Mouse (Mus musculus) gastrocnemius, postnatal 14 days (tissue): ENCODE measurements around the gene Pcgf5. TPM values are rescaled to one million over a fixed set of nuclear protein-coding genes. Genes with fewer than 3 reads are reported as not detected.
"Not testable (repeated sequence)": the region's sequence is repeated elsewhere in the genome, so short reads cannot be mapped to it uniquely, and the experiment has no call there.

Experiments used
- DNase-seq: peaks from one replicate; pipeline ENCODE4 v3.0.0; 2021; ENCODE audit warnings: mixed read lengths
- intact Hi-C: fragments of 180-260 bp; cut with DNase I; formaldehyde crosslinking; loops from one replicate; pipeline ENCODE4 v1.15.1; 2025; ENCODE audit warnings: low total_unique reads
- total RNA-seq, 2 experiments: library from RNA; stranded (reverse); gene quantifications; 2 replicates each; pipeline ENCODE4 v1.2.3; 2021

Pcgf5 gene
- total RNA-seq, 2 experiments from 2014 or later = 14.9 to 16.5 TPM

DNA sequence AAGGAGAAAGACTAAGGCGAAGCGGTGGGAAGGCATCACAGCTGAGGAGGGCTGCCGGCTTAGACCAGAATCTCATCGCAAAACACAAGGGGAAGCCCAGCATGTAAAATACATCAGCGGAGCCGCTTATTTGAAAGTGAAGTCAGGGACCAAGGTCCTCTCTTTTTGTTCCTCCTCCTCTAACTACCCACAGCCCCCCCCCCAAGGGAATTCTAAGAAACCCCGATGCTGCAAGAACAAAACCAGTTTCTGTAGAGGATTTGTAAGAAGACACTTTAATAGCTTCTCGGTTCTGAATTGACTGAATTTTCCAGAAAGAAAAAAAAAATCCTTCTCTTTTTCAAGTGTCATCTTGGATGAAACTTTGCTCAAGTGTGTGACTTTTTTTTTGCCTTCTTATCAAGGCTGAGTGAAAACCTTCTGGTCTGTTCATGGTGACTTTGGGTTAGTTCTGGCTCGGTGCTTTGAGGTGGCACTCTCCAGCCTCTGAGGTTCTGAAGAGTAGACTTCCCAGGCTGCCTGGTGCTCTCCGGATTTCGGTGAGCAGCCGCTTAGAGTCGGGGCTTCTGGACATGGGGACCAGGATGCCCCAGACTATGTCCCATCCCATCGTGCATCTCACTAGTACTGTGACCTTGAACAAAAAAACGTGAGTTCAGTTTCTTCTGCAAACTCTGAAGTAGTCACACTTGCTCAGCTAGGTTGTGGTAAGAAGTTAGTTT, 30.6 kb downstream of the Pcgf5 start:
- no peak for DNase-seq
- intact Hi-C loops = no loop called here

DNA sequence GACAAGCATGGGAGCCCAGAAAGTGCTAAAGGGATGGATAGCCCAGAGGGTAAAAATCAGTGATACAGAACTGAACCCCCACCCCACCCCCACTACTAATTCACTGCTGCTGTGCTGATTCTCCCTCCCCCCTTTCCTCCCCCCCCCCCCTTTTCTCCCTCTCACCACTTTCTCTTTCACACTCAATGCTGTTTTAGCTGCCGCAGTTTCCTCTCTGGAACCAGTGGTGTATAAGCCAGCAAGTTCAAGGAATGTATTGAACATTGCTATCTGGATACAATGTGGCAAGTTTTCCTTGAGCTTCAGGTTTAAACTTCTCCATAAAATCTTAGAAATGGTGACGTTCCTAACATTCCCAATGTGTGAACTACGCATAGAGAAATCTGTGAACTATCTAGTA, 34.8 kb downstream of the Pcgf5 start:
- no peak for DNase-seq
- intact Hi-C loops = no loop called here

DNA sequence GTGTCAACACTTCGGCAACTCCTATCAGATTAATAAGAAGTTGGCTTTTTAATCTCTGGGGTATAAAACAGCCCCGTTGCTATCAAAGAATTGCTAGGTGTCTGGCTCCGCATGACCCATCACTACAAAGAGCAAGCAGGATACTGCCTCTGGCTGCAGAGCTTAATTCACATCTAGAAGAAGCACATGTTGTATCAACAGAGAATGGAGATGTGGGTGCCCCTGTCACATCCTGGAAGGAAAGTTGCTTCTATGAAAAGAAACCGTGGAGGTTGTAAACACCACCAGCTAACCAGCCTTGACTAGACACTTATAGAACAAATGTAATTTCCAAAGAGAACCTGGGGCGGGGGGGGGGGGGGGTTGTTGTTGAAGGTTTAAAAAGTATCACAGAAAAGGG, 35.9 kb downstream of the Pcgf5 start:
- intact Hi-C loops = no loop called here
- no peak for DNase-seq

DNA sequence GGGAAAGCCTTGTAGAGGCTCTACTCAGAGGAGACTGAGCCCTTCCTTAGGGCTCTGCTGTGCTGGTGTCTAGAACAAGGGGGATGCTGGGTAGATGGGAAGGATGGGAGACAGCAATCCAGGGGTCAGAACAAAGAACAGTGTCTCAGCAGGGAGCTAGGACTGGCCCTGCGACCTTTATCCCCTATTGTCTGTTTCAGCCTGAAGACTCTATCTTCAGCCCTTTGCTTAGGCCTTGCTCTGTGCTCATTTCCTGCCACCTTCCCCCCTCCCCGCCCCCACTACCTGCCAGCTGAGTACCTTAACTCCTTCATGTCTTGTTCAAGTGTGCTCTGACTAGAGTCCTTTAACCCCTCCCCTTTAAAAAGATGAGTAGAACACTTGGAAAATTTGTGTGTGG, 36.3 kb downstream of the Pcgf5 start:
- no peak for DNase-seq
- intact Hi-C loops = no loop called here

DNA sequence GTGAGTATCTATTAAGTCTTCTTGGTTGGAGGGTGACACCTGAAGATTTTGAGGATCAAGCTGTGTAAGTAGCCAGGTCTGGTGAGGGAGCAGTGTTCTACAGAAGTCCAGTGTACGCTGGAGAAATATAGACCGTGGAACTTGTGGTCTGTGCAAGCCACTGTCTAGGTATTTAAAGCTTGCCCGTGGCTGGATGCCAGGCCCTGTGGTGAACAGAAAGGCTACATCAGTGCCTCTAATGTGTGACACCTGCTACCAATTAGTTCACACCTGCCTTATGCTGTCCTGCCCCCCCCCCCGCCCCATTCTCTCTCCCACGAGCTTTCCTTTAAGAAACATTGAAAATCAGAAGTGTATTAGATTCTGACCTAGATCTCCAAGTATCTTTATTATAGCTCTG, 40.4 kb downstream of the Pcgf5 start:
- no peak for DNase-seq
- intact Hi-C loops = no loop called here

DNA sequence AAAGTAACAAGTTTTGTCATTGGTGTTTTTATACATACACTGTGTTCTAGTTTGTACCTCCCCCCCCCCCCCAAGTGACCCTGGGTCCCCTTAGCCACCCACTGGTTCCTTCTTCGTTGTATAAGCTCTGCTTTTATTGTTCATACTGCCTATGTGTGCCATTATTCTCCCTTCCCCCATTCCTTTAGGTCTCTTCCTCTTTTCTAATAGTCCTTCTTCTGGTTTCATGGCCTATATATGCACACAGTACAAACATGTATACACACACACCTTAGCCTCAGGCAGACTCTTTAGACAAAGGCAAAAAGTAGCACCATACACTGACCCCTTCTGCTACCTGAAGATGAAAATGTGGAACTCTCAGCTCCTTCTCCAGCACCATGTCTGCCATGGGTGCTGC, 42.6 kb downstream of the Pcgf5 start:
- intact Hi-C loops = no loop called here
- DNase-seq = no peak

DNA sequence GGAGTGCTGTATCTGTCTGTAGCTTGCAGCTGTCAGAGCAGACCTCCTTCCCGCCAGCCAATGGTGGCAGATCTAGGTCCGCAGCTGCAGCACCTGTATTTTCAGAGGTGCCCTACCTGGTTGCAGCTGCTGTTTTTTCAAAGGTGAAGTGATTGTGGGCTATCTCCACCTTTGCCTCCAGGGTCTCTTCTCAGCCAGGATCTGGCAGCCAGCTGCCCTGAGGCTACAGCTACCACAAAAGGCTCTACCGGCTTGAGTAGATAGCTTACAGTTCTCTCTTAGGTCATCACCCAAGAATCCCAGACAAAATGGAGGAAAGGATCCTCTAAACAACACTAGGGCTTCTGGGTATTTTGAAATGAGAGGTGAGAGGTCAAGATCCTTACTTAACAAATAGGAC, 50.4 kb downstream of the Pcgf5 start:
- DNase-seq = no peak

DNA sequence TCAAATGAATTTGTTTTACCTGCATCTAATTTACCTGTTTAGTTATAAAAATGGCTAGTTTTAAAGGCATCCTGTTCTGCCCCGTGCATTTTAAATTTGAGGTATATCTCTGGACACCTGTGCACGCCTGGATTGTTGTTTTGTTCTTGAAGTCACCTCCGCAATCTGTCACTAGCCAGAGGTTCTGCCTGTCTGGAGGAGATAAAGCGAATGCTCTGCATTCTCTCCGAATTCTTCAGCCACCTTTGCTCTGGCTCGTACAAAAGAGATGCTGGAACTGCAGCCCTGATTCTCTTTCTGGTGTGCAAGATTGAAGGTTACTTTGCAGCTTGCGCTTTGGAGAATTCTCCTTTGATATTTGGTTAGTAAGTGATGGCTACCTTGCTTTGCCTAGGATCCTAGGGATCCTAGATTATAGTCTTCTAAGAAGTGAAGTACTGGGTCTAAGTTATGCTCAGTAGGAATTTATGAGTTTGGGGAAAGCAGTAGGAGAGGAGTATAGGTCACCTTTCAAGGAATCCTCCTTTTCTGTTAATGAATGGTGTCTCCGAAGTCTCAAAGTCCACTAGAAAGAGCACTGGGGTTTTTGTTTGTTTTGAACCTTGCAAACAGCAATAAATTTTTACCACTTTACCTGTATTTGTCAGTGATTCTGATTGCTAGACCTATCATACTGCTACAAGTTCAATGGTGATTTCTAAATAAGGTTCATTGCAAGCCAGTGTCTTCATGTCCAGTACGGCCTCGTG, 60.4 kb downstream of the Pcgf5 start:
- DNase-seq = no peak
- intact Hi-C loops = no loop called here

More for the DNA sequence above, 50.4 kb downstream of the Pcgf5 start:
- intact Hi-C loops = no loop called here

DNA sequence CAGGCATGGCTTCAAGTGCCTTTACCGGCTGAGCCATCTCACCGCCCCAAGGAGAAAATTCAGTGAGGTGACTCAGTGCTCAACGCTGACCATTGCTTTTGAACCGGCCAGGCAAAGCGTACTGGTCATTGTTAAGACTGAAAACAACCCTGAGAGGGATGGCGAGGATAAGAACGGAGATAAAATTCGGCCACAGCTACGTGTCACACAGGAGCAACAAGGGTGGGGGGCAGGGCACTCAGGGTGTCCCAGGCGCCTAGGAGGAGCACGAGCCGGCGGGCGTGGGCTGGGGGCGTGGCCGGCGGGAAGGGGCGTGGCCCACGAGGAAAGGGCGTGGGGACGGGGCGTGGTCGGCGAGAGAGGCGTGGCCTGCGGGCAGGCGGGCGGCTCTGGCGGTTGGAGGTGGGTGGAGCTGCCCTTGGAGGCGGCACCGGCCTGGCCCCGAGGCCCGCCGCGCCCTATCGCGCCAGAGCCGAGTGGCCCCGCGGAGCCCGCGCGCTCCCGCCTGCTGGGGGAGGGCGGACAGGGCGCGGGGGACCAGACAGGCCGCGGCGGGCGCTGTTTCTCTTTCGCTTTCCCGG, 61.3 kb downstream of the Pcgf5 start:
- intact Hi-C loops = no loop called here
- DNase-seq = peak; percentile 95

DNA sequence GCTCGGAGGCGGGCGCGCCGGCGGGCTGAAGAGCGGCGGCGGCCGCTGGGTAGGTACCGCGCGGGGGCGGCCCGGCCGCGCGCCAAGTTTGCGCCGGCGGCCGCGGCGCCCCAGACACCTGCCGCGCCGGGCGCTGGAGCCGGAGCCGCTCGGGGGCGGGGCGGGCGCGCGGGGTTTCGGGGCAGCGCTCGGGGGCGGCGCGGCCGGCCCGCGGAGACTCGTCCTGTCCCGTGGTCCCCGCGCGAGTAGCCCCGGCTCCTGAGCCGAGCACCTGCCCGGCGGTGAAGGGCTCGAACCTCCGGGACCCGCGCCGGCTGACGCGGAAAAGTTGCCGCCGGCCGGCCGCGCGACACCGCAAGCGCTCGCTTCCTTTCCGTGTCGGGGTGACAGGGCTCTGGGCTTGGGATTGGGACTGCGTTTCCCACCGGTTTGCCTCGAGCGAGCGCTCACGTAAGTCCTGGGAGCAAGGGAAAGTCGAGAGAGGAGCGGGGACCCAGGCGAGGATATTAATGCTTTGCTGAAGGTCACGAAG, 61.8 kb downstream of the Pcgf5 start:
- intact Hi-C loops = no loop called here
- no peak for DNase-seq

DNA sequence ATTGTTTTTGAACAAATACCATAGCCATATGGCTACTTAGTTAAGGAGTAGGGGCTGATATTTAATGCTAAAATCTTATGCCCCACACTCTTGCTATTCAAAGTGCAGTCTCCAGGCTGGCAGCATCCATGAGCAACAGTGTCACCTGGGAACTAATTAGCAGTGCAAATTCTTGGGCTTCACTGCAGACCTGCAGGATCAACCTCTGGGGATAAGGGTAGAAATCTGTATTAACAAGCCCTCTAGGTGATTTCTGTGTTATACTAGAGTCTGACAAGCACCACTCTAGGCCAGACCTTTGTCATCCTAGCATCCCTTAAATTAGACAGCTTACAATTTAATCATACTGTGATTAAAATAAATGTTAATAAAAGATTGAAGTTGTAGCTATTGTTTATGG, 71.8 kb downstream of the Pcgf5 start:
- intact Hi-C loops = no loop called here
- DNase-seq = no peak

DNA sequence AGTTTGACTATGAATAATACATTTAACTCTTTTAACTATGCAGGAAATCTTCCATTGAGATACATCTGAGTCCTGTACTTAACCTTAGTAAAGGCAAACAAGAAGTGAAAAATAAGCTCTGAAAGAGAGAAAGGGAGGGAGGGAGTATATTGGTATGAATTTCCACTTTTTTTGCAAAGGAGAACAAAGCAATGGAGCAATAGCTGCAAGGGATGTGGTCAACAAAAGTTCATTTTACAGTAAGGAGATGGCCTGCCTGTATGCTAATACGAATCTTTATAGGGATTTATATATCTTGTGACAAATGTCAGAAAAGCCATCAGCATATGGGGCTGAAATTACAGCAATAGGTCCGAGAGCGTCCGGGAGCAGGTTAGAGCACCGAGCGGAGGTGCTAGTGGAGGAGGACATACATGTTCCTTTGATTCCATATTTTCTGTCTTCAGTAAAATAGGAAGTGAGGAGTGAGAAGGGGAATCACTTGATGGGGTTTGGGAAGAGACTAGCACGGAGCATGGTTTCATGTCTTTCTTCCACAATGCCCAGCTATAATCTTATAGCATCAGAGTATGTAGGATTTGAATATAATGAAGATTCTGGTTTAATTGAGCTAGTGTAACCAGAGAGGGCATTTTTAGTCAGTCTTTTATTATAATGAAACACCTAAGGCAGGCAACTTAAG, 79.2 kb downstream of the Pcgf5 start:
- DNase-seq = no peak
- intact Hi-C loops = no loop called here

DNA sequence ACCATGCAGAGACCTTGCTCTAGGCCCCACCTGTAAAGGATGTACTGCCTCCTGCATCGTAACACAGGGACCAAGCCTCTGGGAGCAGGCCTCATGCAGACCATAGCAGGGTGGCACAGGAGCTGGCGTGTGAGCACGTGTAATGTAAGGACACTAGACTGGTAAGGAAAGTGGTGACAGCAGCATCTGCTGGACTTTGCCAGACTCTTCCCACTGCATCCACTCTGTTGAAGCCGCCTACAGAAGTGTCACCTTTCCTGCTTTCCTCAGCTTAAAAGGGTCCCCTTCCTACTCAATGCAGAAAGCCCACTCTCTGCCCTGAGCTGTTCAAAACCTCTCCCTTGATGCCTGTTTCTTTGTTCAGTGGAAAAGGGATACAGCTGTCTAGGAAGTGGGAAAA, 80.0 kb downstream of the Pcgf5 start:
- no peak for DNase-seq
- intact Hi-C loops = no loop called here

DNA sequence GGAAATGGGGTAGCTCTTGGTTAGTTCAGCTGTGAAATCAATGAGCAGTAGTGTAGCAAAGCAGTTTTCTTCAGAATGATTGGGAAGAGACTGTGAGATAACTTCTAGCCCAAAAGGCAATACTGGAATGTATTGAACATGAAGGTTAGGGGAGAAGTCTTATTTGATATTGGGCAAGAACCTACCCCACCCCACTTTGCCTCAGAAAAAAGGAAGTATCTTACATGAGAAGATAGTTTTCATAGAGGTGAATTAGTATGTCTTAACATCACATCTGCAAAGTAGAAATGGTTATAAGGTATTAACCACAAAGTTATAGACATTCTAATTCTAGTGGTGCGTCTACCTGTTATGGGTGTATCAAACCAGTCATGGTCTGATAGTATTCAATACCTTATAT, 81.2 kb downstream of the Pcgf5 start:
- no peak for DNase-seq
- intact Hi-C loops = no loop called here

DNA sequence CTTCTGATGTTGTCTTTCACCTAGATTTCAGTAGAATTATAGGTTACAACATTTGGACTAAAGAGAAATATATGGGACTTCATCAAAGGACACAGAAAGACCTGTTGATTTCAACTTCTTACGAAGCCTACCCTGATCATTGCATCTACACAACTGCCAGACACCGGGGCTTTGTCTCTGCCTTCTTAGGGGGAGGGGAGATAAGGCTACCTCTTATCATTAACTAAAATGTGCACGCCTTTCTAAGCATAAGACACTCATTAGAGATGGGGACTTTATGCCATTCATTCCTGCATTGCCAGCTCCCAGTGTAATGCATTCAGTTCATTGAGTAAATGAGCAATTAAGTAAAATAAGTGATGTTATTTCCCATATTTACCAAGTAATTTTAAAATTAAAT, 85.1 kb downstream of the Pcgf5 start:
- no peak for DNase-seq
- intact Hi-C loops = loop anchor here (5.0 kb wide), 1 partner anchor 331 kb away; no protein-coding TSS in a partner anchor

DNA sequence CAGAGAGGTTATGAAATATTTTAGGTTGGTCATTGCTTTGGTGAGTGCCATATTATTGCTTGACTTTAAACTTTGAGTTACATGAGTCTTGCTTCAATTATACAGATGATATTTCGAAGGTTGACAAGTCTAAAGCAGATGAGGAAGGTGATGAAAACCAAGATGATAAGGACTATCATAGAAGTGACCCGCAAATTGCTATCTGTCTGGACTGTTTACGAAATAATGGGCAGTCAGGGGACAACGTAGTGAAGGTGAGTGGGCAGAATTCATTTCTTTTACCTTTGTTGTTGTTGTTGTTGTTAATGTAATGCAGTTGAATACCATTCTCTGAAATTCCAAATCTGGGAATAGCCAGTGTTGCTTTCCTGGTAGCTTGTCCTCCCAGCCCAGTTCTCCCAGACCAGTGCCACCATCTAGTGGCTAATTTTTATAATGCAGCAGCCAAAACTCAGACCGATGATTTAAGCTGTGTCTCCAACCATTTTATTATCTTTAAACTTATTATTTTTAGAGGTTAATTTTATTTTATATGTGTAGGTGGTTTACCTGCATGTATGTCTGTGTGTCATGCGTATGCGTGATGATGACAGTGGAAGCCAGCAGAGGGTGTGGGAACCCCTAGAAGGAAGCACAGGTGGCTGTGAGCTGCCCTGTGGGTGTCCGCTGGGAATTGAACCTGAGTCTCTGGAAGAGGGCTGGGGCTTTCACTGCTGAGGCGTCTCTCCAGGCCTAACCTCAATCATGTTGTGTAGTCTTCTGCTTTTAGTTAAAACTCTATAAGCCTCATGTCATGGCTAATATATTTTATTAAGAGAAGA, 92.0 kb downstream of the Pcgf5 start:
- intact Hi-C loops = loop anchor here (2.0 to 5.0 kb wide), 2 partner anchors 257 to 328 kb away; no protein-coding TSS in a partner anchor
- DNase-seq = peak; percentile 16

DNA sequence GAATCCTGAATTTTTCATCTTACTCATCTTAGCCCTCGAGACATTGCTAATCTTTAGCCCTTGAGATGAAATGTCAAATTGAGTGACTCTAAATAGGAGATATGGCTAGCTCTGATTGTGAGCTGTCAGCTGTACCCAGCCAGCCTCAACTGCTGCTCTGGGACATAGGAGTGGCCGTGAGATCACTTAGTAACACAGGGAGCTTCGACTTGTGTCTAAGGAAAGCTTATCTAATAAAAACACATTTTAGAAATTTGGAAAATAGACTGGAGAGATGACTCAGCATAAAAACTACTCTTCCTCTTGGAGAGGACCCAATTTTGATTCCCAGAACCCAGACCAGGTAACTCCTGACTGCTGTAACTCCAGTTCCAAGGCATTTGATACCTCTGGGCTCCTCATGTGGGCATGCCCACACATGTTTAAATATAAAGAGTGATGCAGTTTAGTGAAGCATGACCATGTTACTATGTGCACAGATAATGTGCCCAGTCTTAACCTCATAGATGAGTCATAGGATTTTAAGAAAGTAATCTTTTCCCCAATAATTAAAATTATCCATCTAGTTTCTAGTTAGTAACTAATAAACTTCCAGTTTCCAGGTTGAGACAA, 103.0 kb downstream of the Pcgf5 start:
- DNase-seq = no peak
- intact Hi-C loops = no loop called here

DNA sequence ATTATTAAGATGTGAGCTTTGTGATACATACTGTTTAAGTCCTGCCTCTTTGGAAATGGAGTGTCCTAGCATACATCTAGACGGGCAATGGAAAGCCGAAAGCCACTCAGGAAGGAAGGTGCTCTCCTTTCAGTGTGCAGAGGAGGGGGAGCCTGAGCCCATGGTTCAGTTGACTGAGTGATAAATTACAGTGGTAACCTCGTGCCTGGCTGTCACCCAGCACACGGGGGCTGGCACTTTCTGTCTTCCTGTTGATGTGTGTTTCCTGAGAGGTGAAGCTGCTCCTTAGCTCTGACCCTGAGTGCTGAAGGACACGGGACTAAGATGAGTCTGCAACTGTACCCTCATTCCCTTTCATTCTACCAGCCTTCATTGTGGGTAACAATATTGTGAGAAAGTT, 103.6 kb downstream of the Pcgf5 start:
- no peak for DNase-seq
- intact Hi-C loops = no loop called here

DNA sequence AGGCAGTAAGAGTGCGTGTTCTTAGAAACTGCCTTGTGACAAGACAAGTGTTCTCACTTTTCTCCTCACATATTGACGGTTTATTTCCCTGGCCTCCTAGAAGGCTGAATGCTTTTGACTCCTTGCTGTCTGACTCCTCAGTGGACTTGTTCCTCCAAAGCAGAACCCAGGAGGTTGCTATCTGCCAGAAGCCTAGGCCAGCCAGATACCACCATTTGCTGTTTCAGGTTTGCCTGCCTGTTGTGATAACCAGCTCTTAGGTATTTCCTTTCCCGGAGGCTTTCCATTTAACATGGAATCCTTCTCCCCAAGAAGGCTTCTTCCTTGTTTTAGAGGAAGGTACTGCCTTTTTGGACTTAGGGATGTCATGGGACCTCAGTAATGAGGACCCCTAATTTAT, 104.1 kb downstream of the Pcgf5 start:
- intact Hi-C loops, DNase-seq: not testable (repeated sequence)
